Mouse (Mus musculus): ENCODE data around the gene Utp18. TPM values are rescaled to one million over a fixed set of nuclear protein-coding genes. Genes with fewer than 3 reads are reported as not detected.
"Not testable (repeated sequence)": the region's sequence is repeated elsewhere in the genome, so short reads cannot be mapped to it uniquely, and the experiment has no call there.

The Utp18 gene
- 10 to 100 TPM; 24.8 to 26.1 TPM for total RNA-seq (2021)
- long read RNA-seq, experiment 1, transcript Utp18-201 (14 exons, 2,613 nt): major isoform, 33 of 38 reads
- long read RNA-seq, experiment 1, partial matches to known transcripts: 3 of 38 reads
- long read RNA-seq, experiment 1, other reads (novel, unspliced or antisense): 2 of 38 reads
- long read RNA-seq, experiment 2, transcript Utp18-201 (14 exons, 2,613 nt): major isoform, 23 of 25 reads
- long read RNA-seq, experiment 2, partial matches to known transcripts: 1 of 25 reads
- long read RNA-seq, experiment 2, other reads (novel, unspliced or antisense): 1 of 25 reads

DNA sequence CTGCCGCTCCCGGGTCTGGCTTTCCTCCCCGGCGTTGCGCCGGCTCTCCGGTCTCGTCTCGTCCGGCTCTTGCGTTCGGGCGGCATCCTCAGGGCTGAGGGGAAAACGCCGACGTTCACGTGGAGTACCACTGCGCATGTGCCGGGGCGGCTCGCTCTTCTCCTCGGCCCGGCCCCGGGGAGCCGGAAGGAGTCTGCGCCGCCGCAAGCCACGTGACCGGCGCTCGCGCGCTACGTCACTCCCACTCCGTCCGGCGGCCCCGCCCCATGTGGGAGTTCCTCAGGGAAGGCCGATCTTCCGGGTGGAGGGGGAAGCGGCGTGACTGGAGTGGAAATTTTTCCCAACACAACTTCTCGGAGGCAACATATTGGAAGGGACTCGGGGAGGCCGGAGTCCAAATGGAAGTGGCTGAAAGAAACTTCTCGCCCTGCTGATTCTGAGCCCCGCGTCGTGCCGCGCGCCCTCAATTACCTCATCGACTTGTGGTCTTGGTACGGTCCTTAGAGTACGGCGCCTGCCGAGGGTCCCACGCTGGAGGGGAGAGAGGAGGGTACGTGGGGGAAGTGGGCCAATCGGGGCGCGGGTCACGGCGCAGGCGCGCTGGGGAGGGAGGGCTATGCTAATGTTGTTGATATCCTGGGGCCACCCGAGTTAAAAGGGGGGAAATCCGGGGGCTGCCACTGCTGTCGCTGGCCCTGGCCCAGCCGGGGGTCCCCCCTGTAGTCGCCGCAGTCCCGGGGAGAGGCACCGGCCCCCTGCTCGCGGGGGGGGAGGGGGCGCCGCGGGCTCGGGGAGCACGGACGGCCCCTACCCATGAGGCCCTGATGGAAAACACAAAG is at the start of gene Utp18, which contains the start of gene Mbtd1:
Gene Utp18, minus strand, starts transcription at position 195 of the 839 bp plus-strand sequence.
Gene Mbtd1, plus strand, starts transcription at position 281 of the 839 bp plus-strand sequence.
- DNase-seq (ENCODE audit: low spot score in 2 of 2): peak; percentile 99

- no peak for DNase-seq (ENCODE audit: low spot score in 2 of 2)
These were observed 43.5 kb upstream of the Utp18 start for GRCm38 (mm10) chr11:93929106-93929505.

DNA sequence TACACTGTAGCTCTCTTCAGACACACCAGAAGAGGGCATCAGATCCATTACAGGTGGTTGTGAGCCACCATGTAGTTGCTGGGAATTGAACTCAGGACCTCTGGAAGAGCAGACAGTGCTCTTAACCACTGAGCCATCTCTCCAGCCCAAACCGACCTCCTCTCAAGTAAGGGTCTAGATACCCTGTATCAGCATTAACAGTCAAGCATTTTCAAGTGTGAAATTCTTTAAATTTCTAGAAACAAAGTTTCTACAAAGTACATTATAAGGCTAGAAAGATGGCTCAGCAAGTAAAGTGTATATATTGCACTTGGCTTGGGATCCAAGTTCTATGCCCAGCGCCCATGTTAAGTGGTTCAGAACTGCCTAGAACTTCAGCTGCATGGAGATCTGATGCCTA is 29.5 kb upstream of the Utp18 start:
- not testable (repeated sequence) for DNase-seq (ENCODE audit: low spot score in 2 of 2)

DNA sequence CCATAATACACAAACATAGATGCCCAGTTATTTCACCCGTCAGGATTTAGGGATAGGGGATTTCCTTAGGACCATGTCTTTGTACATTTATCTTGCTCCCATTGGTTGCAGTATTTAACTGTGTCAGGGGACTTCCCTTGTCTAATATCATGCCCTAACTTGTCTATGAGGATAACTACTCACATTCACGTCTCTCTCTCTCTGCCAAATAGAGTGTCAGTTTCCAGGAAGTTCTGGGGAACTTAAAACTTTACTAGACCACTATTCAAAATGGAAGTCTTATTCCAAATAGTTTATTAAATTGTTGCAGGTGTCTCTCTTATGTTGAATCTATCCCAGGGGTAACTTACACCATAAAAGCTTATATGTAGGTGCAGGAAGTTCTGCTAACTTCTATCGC is 26.0 kb upstream of the Utp18 start:
- no peak for DNase-seq (ENCODE audit: low spot score in 2 of 2)

DNA sequence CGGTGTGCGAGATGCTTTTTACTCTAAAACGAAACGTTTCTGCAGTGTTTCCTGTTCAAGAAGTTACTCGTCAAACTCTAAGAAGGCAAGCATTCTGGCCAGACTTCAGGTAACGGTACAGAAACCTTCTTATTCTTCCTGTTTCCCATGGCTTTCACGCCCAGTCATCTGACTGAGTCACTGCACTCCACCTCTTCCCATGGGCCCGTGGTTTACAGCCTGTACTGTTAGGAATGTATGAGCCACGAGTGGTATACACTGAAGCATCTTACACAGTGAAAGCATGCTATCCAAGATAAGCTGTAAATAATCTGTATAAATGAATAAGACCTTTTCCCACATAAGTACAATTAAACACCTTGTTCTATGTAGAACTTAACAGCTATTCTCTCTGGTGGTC is 23.3 kb upstream of the Utp18 start:
- no peak for DNase-seq (ENCODE audit: low spot score in 2 of 2)

- no peak for DNase-seq (ENCODE audit: low spot score in 2 of 2)
These were observed 22.3 kb upstream of the Utp18 start for GRCm38 (mm10) chr11:93907839-93908238.

DNA sequence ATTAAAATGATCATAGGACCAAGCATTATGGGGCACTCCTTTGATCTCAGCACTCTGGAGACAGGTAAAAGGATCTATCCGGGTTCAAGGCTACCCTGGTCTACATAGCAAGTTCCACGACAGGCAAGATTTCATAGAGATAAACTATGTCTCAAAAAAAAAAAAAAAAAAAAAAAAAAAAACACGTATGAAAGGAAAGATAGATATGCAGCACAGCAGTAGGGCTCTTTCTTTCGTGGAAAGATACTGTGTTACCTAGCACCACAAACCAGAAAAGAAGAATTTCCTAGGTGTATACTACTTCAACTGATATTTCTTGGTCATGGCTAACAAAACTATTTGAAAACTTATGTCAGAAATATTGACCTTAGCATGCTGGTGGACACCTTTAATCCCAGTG is 21.3 kb upstream of the Utp18 start:
- no peak for DNase-seq (ENCODE audit: low spot score in 2 of 2)

- DNase-seq (ENCODE audit: low spot score in 2 of 2): no peak
These were observed 12.2 kb upstream of the Utp18 start for GRCm38 (mm10) chr11:93897732-93898131.

GRCm38 (mm10) chr11:93887080-93887447 is 1.5 kb upstream of the Utp18 start:
- peak in 1 of 2 experiments; percentile 16 for DNase-seq (ENCODE audit: low spot score in 2 of 2)

DNA sequence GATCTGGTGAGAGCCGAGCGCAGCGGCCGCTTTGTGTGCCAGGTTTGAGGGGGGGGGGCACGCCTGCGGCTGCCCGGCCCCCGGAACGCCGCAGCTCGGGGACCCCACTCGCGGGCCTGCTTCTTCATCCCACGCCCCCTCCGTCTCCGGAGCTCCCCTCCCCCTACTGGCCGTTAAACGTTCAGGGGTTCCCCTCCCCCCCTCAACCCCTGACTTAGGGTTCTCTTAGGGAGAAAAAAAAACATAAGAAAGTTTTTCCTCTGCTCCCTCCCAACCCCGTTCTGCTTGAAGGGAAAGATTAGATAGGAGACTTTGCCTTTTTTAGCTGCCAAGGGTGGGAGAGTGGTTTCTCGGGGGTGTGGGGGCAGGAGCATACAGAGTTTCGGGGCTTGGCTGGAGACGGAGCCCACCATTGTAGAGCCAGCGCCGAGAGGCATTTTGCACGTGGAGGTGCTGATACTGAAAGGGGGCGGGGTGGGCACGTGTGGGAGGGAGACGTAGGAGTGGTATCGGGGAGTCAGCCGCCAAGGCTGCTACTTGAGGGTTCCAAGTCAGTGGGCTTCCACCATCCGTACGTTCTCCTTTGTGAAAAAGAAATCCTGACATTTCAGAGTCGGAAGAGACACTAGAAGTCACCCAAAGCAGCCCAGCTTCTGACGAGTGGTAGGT is 979 bp upstream of the Utp18 start:
- DNase-seq (ENCODE audit: low spot score in 2 of 2): no peak

DNA sequence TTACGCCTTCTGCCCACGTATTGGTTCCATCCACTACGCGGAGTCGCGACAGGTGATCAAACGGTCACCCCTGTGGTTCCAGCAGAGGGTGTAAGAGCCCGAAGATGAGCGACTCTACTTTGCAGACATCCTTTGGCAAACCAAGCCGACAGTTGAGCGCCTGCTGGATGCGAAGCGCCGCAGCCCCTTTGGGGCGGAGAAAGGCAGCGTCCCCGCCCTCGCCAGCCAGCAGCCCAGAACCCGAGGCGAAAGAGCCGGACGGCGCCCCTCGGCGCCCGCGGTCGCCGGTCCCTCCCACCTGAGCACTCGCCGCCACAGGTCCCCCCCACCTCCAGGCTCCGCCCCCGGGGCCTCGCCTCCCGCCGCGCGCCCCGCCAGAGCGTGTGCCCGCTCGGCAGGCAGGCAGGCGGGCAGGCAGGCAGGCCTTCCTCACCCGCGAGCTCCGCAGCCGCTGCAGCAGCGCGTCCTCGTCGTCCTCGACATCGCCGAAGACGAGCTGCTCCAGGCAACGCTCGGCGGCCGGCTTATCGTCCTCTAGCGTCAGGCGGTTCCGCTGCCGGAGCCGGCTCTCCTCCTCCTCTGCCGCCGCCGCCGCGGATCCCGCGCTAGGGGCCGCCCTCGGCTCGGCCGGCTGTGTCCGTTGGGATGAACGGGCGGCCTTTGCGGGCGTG is 530 bp downstream of the Utp18 start:
- DNase-seq (ENCODE audit: low spot score in 2 of 2): peak; percentile 31 to 55

DNA sequence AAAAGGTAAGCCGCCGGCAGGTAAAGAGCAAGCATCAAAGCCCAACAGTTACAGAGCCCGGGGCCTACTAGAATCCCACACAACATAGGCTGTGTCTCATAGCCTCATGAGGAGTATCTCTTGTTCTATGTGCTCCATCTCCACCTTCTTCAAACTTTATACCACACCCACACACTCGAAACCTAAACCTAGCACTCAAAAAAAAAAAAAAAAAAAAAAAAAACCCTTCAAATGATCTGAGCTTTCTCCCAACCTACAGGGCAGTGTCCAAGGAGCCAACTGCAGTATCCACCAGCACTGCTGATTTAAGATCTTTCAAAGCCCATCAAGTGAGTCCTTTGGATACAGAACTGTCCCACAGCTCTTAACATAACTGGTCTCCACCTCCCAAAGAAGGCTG is 1.5 kb downstream of the Utp18 start:
- no peak for DNase-seq (ENCODE audit: low spot score in 2 of 2)

DNA sequence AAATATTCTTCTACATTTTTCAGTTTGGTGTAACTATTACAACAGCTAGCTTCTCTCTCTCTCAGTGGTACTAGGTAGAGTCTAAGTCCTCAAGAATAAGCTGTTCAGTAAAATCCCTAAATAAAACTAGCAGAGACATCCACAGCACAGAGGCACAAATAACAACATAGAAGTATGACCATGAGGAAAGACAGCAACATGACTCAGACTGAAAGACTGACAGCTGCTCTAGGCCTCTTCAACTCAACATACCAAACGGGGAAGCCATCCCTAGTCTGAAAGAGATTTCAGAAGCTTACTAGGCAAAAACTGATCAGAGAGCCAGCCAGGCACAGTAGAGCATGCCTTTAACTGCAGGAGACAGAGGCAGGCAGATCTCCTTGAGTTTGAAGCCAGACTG is 22.9 kb downstream of the Utp18 start:
- DNase-seq (ENCODE audit: low spot score in 2 of 2): no peak

DNA sequence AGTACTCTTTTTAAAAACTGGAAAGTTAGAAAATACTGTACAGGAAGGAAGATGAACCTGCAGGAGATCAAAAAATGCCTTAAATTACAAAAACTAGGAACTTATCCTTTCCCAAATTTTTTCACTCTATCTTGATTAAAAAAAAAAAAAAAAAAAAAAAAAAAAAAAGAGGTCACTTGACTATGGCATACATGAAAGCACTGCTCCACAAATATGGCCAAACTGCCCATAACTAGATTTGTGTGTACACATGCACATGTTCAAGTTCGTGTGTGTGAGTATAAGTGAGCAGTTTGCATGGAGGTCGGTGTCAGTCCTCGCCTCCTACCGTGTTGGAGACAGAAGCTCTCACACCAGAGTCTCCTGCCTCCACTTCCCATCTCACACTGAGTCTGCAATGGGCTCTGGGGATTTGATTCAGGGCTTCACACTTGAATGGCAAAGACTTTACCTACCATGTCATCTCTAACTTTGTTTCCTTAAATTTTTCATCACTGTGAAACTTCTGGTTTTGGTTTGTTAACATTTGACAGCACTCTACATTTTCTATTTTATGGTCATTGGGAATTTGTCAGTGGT is 23.4 kb downstream of the Utp18 start:
- DNase-seq (ENCODE audit: low spot score in 2 of 2): no peak

- DNase-seq (ENCODE audit: low spot score in 2 of 2): no peak
These were observed 24.4 kb downstream of the Utp18 start for GRCm38 (mm10) chr11:93861193-93861592.

DNA sequence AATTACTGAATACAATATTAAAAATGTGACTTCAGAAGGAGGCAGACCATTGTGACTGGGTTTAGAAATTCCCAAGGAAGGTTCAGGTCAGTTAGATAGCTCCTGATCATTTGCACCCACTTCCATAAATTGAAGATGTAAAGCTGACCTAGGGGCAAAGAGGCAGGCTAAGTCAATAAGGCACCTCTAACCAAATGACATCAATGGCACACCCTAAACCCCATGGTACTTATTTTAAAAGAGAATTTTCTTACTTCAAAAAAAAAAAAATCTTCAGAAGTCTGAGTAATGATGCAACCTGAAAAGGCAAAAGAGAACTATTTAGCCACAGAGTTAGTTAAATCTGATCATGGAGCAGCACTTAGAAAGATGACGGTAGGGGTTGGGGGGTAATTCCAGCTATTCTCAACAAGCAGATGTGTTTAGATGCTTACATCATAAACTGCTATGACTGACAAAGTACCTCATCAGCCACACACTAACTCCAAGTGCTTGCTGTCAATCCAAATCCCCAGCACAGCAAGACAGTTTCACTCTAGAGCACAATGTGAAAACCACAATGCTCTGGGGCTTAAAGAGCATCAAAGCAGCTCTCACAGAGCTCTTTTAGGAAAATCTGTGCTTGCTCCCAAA is 24.9 kb downstream of the Utp18 start:
- DNase-seq (ENCODE audit: low spot score in 2 of 2): no peak

- peak; percentile 90 to 93 for DNase-seq (ENCODE audit: low spot score in 2 of 2)
These were observed 29.1 kb downstream of the Utp18 start for GRCm38 (mm10) chr11:93856284-93856955.

DNA sequence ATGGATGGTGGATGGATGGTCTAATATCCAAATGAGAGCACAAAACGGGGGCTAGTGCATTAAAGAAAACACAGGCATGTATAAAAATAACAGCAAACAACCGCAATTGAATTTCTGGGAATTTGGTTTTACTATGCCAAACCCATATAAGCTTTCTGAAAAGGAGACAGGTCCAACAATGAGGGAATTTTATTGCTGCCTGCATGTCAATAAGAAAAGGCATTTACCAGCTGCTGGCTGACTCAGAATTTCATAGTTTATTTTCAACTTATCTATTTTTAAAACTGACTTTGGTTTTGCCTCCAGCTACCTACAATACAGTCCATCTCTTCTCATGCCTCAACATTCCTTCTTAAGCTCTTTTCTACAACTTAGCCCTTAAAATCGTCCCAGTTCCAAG is 33.0 kb downstream of the Utp18 start:
- DNase-seq (ENCODE audit: low spot score in 2 of 2): no peak

- no peak for DNase-seq (ENCODE audit: low spot score in 2 of 2)
These were observed 38.2 kb downstream of the Utp18 start for GRCm38 (mm10) chr11:93847342-93847741.

DNA sequence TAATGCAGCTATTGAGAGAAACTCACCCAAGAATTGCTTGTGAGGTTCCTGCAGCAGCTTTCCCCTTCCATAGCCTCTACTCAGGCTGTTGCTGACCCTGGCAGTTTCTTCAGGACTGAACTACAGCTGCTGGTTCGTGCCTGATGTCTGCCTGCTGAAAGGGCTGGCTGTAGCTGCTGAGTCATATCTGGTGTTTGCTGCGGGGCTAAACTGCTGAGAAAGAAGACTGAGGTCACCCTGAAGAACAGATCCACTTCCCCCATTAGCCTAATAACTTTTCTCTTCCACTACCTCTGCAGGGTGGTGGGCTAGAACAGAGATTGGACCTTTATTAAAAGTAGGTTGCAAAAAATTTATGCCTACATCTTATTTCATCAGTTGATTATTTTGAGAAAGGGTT is 49.8 kb downstream of the Utp18 start:
- DNase-seq (ENCODE audit: low spot score in 2 of 2): no peak
